Mouse (Mus musculus) duodenum, adult 2 months (tissue): Measurements from ENCODE around the gene Hsd17b7. TPM values are rescaled to one million over a fixed set of nuclear protein-coding genes. Genes with fewer than 3 reads are reported as not detected.

Experiments used
- polyA plus RNA-seq: library from polyadenylated mRNA; depleted of rRNA; stranded (reverse); fragments of >200 nt; gene quantifications from 2 replicates; pipeline ENCODE4 v1.2.3, GENCODE M21; 2012; ENCODE audit warnings: low replicate concordance; rRNA removed

The Hsd17b7 gene
- 1.9 and 2.3 TPM in 2 replicates for polyA plus RNA-seq

GRCm38 (mm10) chr1:169968792-169969515 lies at the start of gene Hsd17b7:
Gene Hsd17b7, minus strand, starts transcription at chr1:169969241.

GRCm38 (mm10) chr1:169928454-169928971 lies 40.5 kb downstream of the Hsd17b7 start, which contains the start of gene Ccdc190:
Gene Ccdc190, plus strand, starts transcription at chr1:169928648.

Other genes with a start within 250 kb of the Hsd17b7 start
- gene Rgs4, start 221.6 kb downstream of the Hsd17b7 start, polyA plus RNA-seq, result 0.30 and 0.70 TPM in 2 replicates
- 0.08 and 0.25 TPM in 2 replicates for gene Ccdc190, start 40.6 kb downstream of the Hsd17b7 start, polyA plus RNA-seq
- 1.5 and 3.7 TPM in 2 replicates for gene Ddr2, start 141.5 kb upstream of the Hsd17b7 start, polyA plus RNA-seq
- 9.1 and 11.6 TPM in 2 replicates for gene Uap1, start 205.7 kb upstream of the Hsd17b7 start, polyA plus RNA-seq
- gene Uhmk1, start 246.2 kb upstream of the Hsd17b7 start, polyA plus RNA-seq, result 2.1 and 2.5 TPM in 2 replicates